Mouse (Mus musculus): ENCODE measurements around the gene Eef1akmt3. TPM values are rescaled to one million over a fixed set of nuclear protein-coding genes. Genes with fewer than 3 reads are reported as not detected.

Gene Eef1akmt3
- polyA plus RNA-seq, 1 experiment from 2014 or later = 0.14 TPM

DNA sequence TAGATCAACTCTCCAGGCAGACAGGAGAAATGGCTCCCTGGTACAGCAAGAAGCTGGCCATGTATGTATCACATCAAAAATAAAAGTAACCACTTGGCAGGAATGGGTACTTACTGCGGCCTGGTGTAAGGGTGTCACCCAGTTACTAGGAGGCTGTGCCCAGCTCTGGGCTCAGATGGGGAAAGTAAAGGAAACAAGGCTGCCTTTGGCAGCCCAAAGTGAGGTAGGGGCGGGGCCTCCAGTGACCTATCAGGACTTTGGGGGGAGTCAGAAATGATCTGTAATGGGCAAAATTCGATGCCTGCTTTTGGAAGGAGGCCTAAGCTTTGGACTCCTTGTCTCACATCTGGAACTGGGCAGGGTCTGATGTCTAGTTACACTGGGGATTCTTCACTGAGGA is 59.6 kb downstream of the Eef1akmt3 start:
- Histone ChIP-seq H3K9me3 (replicated peaks) (no peaks in the 10 kb centered on the region), H3K4me3 (replicated peaks) (no peak overlapping the region), H3K27me3 (peaks cover 4% of the 10 kb centered on the region), H3K9ac (no peak overlapping the region), H3K4me1 (replicated peaks) (peaks cover 84% of the 10 kb centered on the region), H3K4me2 (peak overlapping the region; percentile 84; the same call in 1 of the 2 replicates), H3K27ac (replicated peaks) (no peak overlapping the region), H3K36me3 (replicated peaks) (no peaks in the 10 kb centered on the region)
- WGBS (ENCODE audit: insufficient replicate concordance) = 51% methylated on average over 3 of the region's 3 CpGs
- no peak for ATAC-seq (ENCODE audit: insufficient read depth)

MicroRNAs within 50 kb of the gene (microRNA counts, 519-probe panel; counts per million panel counts)
- microRNA mmu-miR-26a (2,812 counts per million, percentile 56 among the panel's probes with 10 or more counts), microRNA mmu-miR-546 (not detected)

Small RNAs within 50 kb of the gene (microRNA-seq; reads per million reads assigned to microRNA genes)
- gene Mir26a-2 (46.9 reads per million, percentile 46 among the genes with 10 or more reads in this experiment), gene Mir546 (not detected)

Other genes with a start within 250 kb of the Eef1akmt3 start
- 6.2 and 7.0 TPM in 2 replicates for gene Atp23, start 140.2 kb downstream of the Eef1akmt3 start, polyA plus RNA-seq (2015; fragmentation: Nextera tagmentation; extraction: Ambion mirVana)
- 11.3 and 12.9 TPM in 2 replicates for gene Ctdsp2, start 62.8 kb downstream of the Eef1akmt3 start, polyA plus RNA-seq (2015; fragmentation: Nextera tagmentation; extraction: Ambion mirVana)
- gene Avil, start 40.8 kb downstream of the Eef1akmt3 start, polyA plus RNA-seq (2015; fragmentation: Nextera tagmentation; extraction: Ambion mirVana) = 0.07 and 0.16 TPM in 2 replicates
- gene Tsfm, start 10.7 kb downstream of the Eef1akmt3 start, polyA plus RNA-seq (2015; fragmentation: Nextera tagmentation; extraction: Ambion mirVana) = 43.9 and 44.8 TPM in 2 replicates
- 15.6 and 15.7 TPM in 2 replicates for gene Mettl1, start 99 bp downstream of the Eef1akmt3 start, polyA plus RNA-seq (2015; fragmentation: Nextera tagmentation; extraction: Ambion mirVana)
- not detected in 2 replicates for gene Cyp27b1, start 6.7 kb upstream of the Eef1akmt3 start, polyA plus RNA-seq (2015; fragmentation: Nextera tagmentation; extraction: Ambion mirVana)
- gene March9, start 18.7 kb upstream of the Eef1akmt3 start, polyA plus RNA-seq (2015; fragmentation: Nextera tagmentation; extraction: Ambion mirVana) = 0.03 TPM in 1 of 2 replicates, not detected in the other
- 338 and 361 TPM in 2 replicates for gene Cdk4, start 22.0 kb upstream of the Eef1akmt3 start, polyA plus RNA-seq (2015; fragmentation: Nextera tagmentation; extraction: Ambion mirVana)
- gene Tspan31, start 28.8 kb upstream of the Eef1akmt3 start, polyA plus RNA-seq (2015; fragmentation: Nextera tagmentation; extraction: Ambion mirVana) = 77.4 and 84.3 TPM in 2 replicates
- gene Agap2, start 33.8 kb upstream of the Eef1akmt3 start, polyA plus RNA-seq (2015; fragmentation: Nextera tagmentation; extraction: Ambion mirVana) = 0.35 and 0.67 TPM in 2 replicates
- 54.0 and 58.1 TPM in 2 replicates for gene Os9, start 79.6 kb upstream of the Eef1akmt3 start, polyA plus RNA-seq (2015; fragmentation: Nextera tagmentation; extraction: Ambion mirVana)
- gene B4galnt1, start 123.7 kb upstream of the Eef1akmt3 start, polyA plus RNA-seq (2015; fragmentation: Nextera tagmentation; extraction: Ambion mirVana) = 19.3 and 21.0 TPM in 2 replicates
- 2.1 and 3.2 TPM in 2 replicates for gene Slc26a10, start 139.1 kb upstream of the Eef1akmt3 start, polyA plus RNA-seq (2015; fragmentation: Nextera tagmentation; extraction: Ambion mirVana)
- 5.4 and 5.8 TPM in 2 replicates for gene Arhgef25, start 148.6 kb upstream of the Eef1akmt3 start, polyA plus RNA-seq (2015; fragmentation: Nextera tagmentation; extraction: Ambion mirVana)
- 16.7 and 16.9 TPM in 2 replicates for gene Dtx3, start 154.2 kb upstream of the Eef1akmt3 start, polyA plus RNA-seq (2015; fragmentation: Nextera tagmentation; extraction: Ambion mirVana)
- 41.9 and 45.1 TPM in 2 replicates for gene Pip4k2c, start 170.1 kb upstream of the Eef1akmt3 start, polyA plus RNA-seq (2015; fragmentation: Nextera tagmentation; extraction: Ambion mirVana)
- 0.06 and 0.21 TPM in 2 replicates for gene Kif5a, start 221.8 kb upstream of the Eef1akmt3 start, polyA plus RNA-seq (2015; fragmentation: Nextera tagmentation; extraction: Ambion mirVana)
- gene Dctn2, start 224.9 kb upstream of the Eef1akmt3 start, polyA plus RNA-seq (2015; fragmentation: Nextera tagmentation; extraction: Ambion mirVana) = 69.5 and 75.7 TPM in 2 replicates
- gene Mbd6, start 247.5 kb upstream of the Eef1akmt3 start, polyA plus RNA-seq (2015; fragmentation: Nextera tagmentation; extraction: Ambion mirVana) = 7.9 and 8.0 TPM in 2 replicates

All from liver, embryonic 15.5 days (tissue).